Mouse (Mus musculus): ENCODE results near the gene Fcrl6.

The Fcrl6 gene

GRCm38 (mm10) chr1:172617365-172618076 lies 15.2 kb upstream of the Fcrl6 start:
- in situ Hi-C loops (cut with MboI; ENCODE audit: low pct_unique_long_range_greater_than_20kb in 1 of 2, low sequenced_read_pairs in 2 of 2, unreplicated experiment in 1 of 2) = no loop called here

GRCm38 (mm10) chr1:172616537-172617300 lies 14.4 kb upstream of the Fcrl6 start:
- in situ Hi-C loops (cut with MboI; ENCODE audit: low pct_unique_long_range_greater_than_20kb in 1 of 2, low sequenced_read_pairs in 2 of 2, unreplicated experiment in 1 of 2) = no loop called here

GRCm38 (mm10) chr1:172615412-172615811 lies 13.1 kb upstream of the Fcrl6 start:
- in situ Hi-C loops (cut with MboI; ENCODE audit: low pct_unique_long_range_greater_than_20kb in 1 of 2, low sequenced_read_pairs in 2 of 2, unreplicated experiment in 1 of 2) = no loop called here

- in situ Hi-C loops (cut with MboI; ENCODE audit: low pct_unique_long_range_greater_than_20kb in 1 of 2, low sequenced_read_pairs in 2 of 2, unreplicated experiment in 1 of 2) = no loop called here
These were observed 12.3 kb upstream of the Fcrl6 start for GRCm38 (mm10) chr1:172614654-172615053.

GRCm38 (mm10) chr1:172612745-172613144 lies 10.4 kb upstream of the Fcrl6 start:
- in situ Hi-C loops (cut with MboI; ENCODE audit: low pct_unique_long_range_greater_than_20kb in 1 of 2, low sequenced_read_pairs in 2 of 2, unreplicated experiment in 1 of 2) = no loop called here

GRCm38 (mm10) chr1:172611304-172611703 lies 9.0 kb upstream of the Fcrl6 start:
- in situ Hi-C loops (cut with MboI; ENCODE audit: low pct_unique_long_range_greater_than_20kb in 1 of 2, low sequenced_read_pairs in 2 of 2, unreplicated experiment in 1 of 2) = no loop called here

GRCm38 (mm10) chr1:172594495-172594894 lies 7.9 kb downstream of the Fcrl6 start:
- in situ Hi-C loops (cut with MboI; ENCODE audit: low pct_unique_long_range_greater_than_20kb in 1 of 2, low sequenced_read_pairs in 2 of 2, unreplicated experiment in 1 of 2) = no loop called here

GRCm38 (mm10) chr1:172593956-172594355 lies 8.4 kb downstream of the Fcrl6 start:
- in situ Hi-C loops (cut with MboI; ENCODE audit: low pct_unique_long_range_greater_than_20kb in 1 of 2, low sequenced_read_pairs in 2 of 2, unreplicated experiment in 1 of 2) = no loop called here

GRCm38 (mm10) chr1:172593321-172593720 lies 9.0 kb downstream of the Fcrl6 start:
- in situ Hi-C loops (cut with MboI; ENCODE audit: low pct_unique_long_range_greater_than_20kb in 1 of 2, low sequenced_read_pairs in 2 of 2, unreplicated experiment in 1 of 2) = no loop called here

- in situ Hi-C loops (cut with MboI; ENCODE audit: low pct_unique_long_range_greater_than_20kb in 1 of 2, low sequenced_read_pairs in 2 of 2, unreplicated experiment in 1 of 2) = no loop called here
These were observed 12.0 kb downstream of the Fcrl6 start, which contains the start of gene Slamf8 for GRCm38 (mm10) chr1:172590385-172590784. Gene Slamf8 (minus strand): TSS chr1:172590568.

- in situ Hi-C loops (cut with MboI; ENCODE audit: low pct_unique_long_range_greater_than_20kb in 1 of 2, low sequenced_read_pairs in 2 of 2, unreplicated experiment in 1 of 2) = no loop called here
These were observed 16.5 kb downstream of the Fcrl6 start for GRCm38 (mm10) chr1:172585612-172586567.

- in situ Hi-C loops (cut with MboI; ENCODE audit: low pct_unique_long_range_greater_than_20kb in 1 of 2, low sequenced_read_pairs in 2 of 2, unreplicated experiment in 1 of 2) = no loop called here
These were observed 17.3 kb downstream of the Fcrl6 start for GRCm38 (mm10) chr1:172585026-172585425.

GRCm38 (mm10) chr1:172584271-172584670 lies 18.1 kb downstream of the Fcrl6 start:
- in situ Hi-C loops (cut with MboI; ENCODE audit: low pct_unique_long_range_greater_than_20kb in 1 of 2, low sequenced_read_pairs in 2 of 2, unreplicated experiment in 1 of 2) = no loop called here

GRCm38 (mm10) chr1:172582436-172582835 lies 19.9 kb downstream of the Fcrl6 start:
- in situ Hi-C loops (cut with MboI; ENCODE audit: low pct_unique_long_range_greater_than_20kb in 1 of 2, low sequenced_read_pairs in 2 of 2, unreplicated experiment in 1 of 2) = no loop called here

GRCm38 (mm10) chr1:172580116-172580515 lies 22.2 kb downstream of the Fcrl6 start:
- in situ Hi-C loops (cut with MboI; ENCODE audit: low pct_unique_long_range_greater_than_20kb in 1 of 2, low sequenced_read_pairs in 2 of 2, unreplicated experiment in 1 of 2) = no loop called here

GRCm38 (mm10) chr1:172567758-172568157 lies 34.6 kb downstream of the Fcrl6 start:
- in situ Hi-C loops (cut with MboI; ENCODE audit: low pct_unique_long_range_greater_than_20kb in 1 of 2, low sequenced_read_pairs in 2 of 2, unreplicated experiment in 1 of 2) = no loop called here

- in situ Hi-C loops (cut with MboI; ENCODE audit: low pct_unique_long_range_greater_than_20kb in 1 of 2, low sequenced_read_pairs in 2 of 2, unreplicated experiment in 1 of 2) = no loop called here
These were observed 36.2 kb downstream of the Fcrl6 start for GRCm38 (mm10) chr1:172566131-172566530.

- in situ Hi-C loops (cut with MboI; ENCODE audit: low pct_unique_long_range_greater_than_20kb in 1 of 2, low sequenced_read_pairs in 2 of 2, unreplicated experiment in 1 of 2) = no loop called here
These were observed 38.9 kb downstream of the Fcrl6 start for GRCm38 (mm10) chr1:172563465-172563828.

All from mouse embryonic stem cell (cell line).